Mouse (Mus musculus) adrenal gland, adult (tissue): ENCODE results near the gene Arid1b.

Experiments
- DNase-seq, 2 experiments: peaks; one replicate each; pipeline ENCODE4 v3.0.0; 2022 to 2023; ENCODE audit warnings: low spot score in 1 of 2; ENCODE audit not compliant: inconsistent age in 2 of 2

Arid1b gene

DNA sequence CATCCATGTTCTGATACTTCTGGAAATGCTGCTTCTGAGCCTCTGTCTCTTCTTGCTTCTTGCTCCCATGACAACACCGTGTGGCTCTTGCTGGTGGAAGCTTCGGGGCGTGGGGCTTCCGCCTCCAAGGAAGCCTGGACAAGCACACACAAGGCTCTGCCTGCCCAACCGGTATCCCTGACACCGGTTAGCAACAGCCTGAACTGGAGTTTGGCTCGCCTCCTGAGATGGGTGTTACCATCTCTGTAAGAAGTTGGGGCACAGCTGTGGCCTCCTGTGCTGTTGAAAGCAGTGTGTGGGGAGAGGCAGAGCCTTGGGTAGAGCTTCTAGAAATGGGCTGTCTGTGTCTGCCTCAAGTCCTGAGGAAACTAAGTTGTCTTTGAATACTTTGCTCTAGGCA, 340.4 kb downstream of the Arid1b start:
- DNase-seq = no peak

DNA sequence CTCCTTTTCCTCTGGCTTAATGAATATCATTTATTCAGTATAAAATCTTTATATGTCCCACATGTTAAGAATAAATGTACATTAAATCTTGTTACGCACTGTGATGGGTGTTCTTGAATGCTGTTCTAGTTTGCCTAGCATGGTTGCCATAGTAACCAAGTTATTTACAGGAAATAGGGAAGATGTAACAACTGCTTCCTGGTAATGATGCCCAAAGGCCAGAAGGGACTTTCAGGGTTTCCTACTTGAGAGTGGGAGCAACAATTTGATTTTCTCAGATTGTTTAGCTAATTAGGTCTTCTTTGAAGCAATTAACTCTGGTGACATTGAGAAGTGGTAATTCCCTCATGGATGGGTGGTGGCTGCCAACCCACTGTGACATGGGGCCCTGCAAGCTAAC, 350.3 kb downstream of the Arid1b start:
- no peak for DNase-seq

DNA sequence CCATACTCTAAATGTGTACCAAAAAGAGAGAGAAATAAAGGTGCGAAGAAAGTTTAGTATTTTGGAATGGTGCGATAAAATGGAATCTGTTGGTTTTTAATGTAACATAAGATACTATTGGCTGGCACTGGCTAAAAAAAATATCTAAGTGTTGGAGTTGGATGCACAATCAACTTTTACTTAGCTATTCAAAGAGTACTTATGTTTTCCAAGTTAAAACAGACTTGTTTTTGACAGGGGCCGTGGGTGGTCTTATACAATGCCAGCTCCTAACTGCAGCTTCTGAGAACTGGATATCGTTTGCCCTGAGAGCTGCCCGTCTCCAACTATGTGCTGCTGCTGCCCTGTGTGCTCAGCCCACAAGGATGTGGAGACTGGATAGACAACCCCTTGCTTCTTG, 351.7 kb downstream of the Arid1b start:
- no peak for DNase-seq

DNA sequence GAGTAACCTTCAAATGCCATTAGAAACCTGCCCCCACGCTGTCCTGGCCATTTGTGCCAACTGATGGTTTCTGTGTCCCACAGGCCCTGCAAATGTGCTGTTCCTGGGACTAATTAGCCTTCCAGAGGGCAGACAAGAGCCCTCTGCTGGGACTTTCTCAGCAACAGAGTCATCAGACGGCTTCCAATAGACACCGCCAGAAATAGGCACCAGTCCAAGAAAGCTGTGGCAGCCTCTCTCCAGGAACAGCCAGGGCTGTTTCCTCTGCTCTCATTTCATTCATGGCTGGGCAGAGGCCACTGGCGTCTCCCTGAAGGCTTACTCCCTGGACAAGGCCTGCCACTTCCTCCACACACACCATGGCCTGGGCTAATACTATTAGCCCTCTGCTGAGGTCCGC, 358.8 kb downstream of the Arid1b start:
- DNase-seq = peak; percentile 25 to 64

DNA sequence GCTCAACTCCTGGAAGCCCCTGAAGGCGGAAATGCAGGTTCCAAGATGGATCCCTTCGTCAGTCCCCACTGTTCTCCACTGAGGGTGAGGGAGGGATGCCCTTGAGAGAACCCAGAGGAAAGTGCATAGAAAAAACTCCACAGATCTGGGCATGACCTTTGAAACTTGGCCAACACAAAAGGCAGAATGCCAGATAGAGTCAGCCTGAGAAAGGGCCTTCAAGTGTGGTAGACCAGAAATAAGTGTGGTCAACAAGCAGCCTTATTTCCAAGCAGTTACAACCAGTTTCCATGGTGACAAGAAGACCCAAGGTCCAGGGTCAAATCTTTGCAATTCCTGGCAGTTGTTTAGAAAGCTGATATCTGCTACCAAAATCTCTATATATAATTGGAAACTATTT, 366.6 kb downstream of the Arid1b start:
- DNase-seq = peak; percentile 89 to 96

DNA sequence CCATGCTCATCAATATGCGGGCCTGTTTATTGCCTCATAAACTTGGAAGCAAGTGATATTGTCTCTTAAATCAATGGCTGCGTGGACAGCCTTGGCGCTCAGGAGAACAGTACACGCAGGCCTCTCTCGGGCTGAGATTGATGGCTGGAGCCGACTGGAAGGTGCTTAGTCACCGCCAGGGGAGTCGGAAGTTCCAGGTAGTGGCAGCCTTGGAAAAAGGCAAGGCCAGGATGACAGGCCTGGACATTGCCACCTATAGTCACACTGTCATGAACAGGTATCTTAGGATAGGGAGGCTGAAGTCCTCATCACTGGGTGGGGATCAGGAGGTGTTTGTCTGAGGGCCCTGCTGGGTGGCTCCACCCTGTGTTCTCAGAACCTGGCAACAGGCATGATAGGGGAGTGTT, 371.9 kb downstream of the Arid1b start:
- peak; percentile 24 to 66 for DNase-seq

DNA sequence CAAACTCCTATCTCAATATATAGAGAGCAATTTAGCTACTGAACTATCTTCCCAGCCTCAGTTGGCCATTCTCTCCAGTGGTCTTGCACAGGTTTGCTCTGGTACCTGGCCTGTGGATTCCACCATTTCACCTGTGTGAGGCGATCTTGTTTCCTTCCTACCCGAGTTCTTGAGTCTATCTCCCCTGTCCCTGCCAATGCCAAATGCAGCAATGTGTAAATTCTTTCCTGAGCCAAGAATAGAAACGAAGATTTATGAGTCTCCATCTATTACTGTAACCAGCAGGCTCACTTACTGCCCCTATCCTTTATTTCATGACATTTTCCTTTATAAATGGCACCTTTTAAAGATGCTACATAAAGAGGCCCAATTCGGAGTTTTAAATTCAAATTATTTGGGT, 376.9 kb downstream of the Arid1b start:
- no peak for DNase-seq

DNA sequence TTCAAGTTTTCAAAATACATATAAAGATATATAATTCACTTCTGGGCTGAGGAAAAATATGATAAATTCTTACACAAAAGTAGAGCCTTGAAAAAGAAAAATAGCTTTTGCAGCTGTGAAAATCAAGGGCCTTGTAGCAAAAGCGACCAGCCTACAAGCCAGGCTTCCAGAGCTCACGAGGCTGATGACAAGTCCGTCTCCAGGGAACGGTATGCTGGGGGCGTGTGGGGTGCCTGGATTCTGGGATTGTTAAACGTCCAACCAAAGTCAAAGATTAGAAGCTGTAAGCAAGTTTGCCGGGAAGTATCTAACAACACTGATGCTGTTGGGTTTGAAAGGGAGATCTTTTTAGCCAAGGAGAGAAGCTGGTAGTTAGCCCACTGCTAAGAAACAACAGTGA, 377.4 kb downstream of the Arid1b start:
- DNase-seq = no peak

DNA sequence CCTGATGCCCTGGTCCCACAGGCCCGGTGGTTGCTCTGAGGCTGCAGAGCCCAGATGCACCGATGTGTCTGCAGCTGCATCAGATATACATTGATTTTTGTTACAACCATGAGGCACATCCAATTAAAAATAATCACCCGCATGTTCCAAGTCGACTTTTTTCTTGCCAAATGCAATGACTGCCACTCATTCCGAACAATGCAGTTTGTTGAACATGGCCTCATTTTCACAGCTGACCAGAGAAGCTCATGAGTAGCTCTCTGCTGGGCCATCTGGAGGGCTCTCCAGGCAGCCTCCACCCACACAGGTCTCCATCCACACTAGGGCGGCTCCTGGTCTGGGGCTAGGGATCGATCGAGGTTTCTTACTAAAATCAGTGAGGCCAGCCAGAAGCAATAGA, 378.8 kb downstream of the Arid1b start:
- no peak for DNase-seq

DNA sequence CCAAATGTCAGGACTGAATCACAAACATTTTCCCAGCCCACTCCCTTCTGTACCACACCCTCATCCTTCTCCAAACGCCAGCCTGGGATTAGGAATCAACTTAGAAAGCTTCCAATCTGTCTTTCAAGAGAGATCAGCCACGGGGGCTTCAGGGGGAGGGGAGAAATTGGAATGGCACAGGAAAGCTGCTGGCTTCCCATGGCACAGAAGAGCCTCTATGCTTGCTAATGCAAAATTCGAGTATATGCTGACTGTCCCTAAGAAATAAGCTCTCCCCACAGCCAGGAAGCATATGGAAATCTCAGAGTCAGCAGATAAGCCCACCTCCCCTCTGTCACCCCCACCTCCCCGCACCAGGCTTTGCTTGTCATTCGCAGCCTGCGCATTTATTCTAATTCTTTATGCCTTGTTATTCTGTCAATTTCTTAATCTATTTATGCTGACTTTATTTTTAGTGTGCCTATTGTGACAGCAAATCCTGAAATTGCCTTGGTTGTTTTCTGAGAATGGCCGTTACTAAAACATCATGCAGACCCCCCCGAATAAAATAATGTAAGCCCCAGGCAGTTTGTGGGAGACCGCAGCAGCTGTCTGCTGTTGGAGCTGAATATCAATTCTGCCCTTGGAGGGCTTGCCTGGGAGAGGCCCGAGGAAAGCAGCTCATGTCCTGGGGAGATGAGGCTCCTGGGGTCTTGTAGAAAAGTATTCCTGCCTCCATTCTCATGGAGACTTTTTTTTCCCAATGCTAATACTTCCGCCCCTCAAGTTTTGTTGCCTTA, 383.2 kb downstream of the Arid1b start:
- no peak for DNase-seq

DNA sequence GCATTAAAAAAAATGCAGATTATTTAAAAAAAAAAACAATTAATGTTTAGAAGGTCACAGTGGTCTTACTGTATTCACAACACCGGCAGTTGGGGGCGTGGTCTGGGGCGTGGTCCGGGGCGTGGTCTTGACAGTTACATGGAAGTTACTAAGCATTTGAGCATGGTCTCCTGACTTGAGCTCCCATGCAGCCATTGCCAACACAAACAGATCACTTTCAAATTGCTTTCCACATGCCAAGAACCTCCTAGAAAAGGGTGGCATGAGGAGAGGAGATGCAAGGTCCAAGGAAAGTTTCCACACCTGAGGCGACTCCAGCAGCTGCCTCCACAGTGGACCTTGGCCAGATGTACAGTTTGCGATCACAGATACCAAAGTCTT, 383.8 kb downstream of the Arid1b start:
- DNase-seq = peak; percentile 19 to 49

DNA sequence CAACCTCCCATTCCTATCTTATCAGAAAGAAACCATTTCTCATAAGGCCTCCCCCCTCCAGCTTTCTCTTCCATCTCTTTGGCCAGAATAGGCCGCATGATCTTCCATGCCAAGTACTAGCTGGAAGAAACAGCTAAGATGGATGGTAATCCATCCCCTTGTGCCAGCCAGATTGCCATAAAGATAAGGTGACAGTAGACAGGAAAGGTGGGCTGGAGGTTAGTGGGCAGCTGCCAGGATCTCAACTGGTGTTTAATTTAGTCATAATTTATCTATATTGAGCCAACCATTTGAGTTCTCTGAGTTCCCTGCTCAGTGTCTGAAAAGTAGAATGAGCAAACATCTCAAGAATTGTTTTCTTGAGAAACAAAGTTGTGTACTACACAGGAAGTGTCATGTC, 391.6 kb downstream of the Arid1b start:
- no peak for DNase-seq

DNA sequence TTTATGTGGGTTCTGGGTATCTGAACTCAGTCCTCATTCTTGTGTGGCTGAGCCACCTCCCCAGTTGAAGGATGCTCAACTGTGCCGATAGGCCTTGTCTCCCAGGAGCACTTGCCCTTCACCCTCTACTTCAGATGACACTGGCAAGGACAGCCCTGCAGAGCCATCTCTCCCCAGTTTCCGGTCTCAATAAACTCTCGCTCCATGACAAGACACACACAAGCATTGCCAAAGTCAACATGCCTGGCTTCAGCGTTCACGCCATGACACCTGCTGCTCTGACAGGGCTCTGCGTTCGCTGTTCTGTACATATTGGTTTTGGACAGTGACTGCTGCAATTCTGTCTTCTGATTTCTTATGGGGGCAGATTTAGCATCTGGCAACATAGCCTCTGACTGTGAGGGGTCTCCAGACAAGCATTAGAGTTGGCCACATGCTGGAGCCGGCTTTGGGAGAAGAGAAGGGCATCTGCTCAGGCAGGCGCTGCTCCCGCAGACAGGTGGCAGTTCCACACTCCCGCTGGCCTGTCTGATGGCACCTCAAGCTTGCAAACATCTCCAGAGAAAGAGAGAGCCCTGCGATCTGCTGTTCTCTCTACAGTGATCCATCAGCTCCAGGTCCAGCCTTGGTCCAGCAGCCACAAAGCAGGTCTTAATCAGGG, 392.9 kb downstream of the Arid1b start:
- no peak for DNase-seq

DNA sequence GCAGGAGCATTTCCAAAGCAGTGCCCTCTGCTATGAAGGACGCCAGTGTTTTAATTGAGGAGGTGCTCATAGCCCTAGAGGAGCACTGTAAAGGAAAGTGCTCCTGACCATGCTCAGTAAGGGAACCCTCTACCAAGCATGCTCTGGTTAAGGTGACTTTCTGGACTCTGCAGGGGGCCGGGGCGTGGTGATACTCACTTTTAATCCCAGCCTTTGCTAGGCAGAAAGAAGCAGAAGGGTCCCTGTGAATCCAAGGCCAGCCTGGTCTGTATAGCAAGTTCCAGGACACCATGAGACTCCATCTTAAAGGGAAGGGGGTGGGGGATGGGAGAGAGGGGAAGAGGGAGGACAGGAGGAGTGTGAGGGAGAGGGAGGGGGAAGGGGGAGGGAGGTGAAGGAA, 394.2 kb downstream of the Arid1b start:
- DNase-seq = no peak

DNA sequence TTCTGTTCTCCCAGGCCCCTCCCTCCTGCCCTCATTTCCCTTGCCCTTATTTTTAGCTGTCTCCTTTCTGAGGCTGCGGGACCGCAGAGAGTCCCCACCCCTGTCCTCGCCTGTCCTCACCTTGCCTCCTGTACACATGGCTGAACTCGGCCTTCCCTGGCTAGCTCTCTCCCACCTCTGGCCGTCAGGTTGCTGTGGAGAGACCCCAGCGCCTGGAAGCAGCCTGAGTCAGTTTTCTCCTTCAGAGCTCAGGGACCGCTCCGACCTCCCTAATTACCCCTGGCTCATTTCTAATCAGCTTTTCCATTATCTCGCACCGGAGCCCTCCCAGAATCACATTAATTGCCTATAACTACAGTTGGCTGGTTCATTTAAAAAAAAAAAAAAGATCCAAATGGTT, 396.6 kb downstream of the Arid1b start:
- no peak for DNase-seq

DNA sequence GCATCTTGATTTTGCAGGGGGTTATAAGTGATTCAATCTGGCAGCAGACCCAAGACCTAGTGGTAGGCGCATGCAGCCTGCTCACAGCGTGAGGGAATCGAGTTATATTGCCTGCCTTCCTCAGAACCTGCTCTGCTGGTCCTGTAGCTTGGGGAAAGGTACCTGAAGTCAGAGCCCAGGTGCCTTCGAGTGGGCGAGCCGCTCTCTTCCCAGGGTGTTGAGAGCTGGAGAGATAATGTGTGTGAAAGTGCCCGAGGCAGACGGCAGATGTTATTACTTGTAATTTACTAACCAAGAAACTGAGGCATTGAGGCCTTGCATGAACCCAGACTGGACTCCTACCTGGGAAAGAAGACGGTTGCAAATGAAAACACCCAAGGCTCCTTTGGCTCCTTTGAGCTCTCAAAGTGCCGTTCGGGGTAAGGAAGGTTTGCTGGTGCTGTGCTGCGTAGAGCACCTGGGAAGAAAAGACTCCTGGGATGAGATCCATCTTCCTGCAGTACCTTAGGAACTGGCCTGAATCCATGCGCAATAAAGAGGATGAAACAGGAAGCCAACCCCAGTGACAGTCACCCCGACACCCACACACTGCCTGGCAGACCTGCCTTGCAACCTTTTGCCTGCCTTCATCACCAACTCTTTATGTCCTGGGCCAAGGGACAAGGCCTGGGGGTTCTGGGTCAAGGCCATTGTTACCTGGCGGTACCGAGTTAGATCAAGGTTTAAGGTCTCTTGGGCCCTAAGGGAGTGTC, 401.5 kb downstream of the Arid1b start:
- no peak for DNase-seq

DNA sequence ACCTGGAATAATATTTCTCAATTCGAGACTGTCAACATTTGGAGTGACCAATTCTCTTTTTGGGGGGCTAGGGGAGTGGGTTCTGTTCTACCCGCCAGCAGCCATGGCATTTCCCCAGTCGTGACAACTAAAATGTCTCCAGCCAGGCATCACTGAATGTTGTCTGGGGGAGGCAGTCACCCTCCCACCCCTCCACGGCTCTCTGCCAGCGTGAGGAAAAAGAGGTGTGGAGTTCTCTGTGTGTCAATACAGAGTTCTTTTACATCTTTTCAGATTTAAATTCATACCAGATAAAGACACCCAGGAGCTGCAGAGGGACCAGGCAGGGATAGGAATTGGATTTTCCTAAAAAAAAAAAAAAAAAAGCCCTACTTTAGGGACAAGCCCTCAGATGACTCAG, 402.1 kb downstream of the Arid1b start:
- no peak for DNase-seq
